Mouse (Mus musculus) urinary bladder, postnatal 4 days (tissue): ENCODE data around the gene Slc39a3.
A peak's percentile ranks its signal among the peaks of the same experiment; 100 is the strongest.
"Not testable (repeated sequence)": the region's sequence is repeated elsewhere in the genome, so short reads cannot be mapped to it uniquely, and the experiment has no call there.

Experiments used
- DNase-seq, 2 experiments: peaks; one replicate each; pipeline ENCODE4 v3.0.0; 2021 to 2022; ENCODE audit warnings: low spot score in 2 of 2

Gene Slc39a3

DNA sequence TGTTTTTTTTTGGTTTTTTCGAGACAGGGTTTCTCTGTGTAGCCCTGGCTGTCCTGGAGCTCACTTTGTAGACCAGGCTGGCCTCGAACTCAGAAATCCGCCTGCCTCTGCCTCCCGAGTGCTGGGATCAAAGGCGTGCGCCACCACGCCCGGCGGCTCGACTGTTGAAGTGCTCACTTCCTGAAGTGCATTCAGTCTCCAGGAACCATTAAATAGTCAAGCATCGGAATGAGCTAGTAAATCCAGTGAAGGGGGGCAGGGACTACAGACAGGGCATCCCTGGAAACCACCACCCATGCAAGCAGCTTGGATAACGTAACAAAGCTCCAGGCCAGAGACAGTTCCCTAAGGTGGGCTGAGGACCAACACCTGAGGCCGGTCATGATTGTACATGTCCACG lies 8.0 kb upstream of the Slc39a3 start:
- DNase-seq, result not testable (repeated sequence)

DNA sequence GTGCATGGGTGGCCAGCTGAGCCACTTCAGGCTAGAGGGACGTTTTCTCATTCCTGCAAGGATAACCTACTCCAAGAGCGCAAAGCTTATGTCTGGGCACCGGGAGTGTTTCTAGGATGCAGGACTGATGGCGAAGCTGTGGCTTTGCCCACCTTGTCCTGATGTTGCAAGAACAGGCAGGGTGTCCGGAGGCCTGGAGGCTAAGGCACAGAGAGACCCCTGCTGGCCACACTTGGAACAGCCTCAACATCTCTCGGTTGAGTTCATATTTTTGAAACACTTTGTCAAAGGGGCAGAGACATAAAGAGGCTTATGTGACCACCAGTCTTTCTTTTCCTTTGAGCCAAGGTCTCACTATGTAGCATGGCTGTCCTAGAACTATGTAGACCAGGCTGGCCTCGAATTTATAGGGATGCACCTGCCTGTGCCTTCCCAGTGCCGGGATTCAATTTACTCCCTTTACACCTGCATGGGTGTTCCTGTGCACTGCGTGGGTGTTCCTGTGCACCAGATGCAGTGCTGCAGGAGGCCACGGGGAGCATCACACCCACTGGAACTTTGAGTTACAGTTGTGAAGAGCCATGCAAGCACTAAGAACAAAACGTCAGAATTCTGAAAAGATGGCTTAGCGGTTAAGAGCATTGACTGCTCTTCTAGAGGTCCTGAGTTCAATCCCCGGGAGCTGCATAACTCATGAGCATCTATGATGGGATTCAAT lies 4.4 kb upstream of the Slc39a3 start:
- peak; percentile 41 to 72 for DNase-seq

DNA sequence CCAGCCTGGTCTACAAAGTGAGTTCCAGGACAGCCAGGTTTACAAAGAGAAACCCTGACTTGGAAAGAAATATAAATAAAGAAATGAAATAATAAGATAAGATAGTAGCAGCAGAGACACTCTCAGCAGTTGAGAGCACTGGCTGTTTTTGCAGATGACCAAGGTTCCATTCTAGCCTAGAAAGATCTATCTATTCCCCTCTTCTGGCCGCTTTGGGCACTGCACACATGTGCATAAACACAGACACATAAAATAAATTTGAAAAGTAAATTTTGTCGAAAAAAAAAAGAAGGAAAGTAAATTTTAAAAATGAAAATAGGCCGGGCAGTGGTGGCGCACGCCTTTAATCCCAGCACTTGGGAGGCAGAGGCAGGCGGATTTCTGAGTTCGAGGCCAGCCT lies 975 bp downstream of the Slc39a3 start:
- no peak for DNase-seq

DNA sequence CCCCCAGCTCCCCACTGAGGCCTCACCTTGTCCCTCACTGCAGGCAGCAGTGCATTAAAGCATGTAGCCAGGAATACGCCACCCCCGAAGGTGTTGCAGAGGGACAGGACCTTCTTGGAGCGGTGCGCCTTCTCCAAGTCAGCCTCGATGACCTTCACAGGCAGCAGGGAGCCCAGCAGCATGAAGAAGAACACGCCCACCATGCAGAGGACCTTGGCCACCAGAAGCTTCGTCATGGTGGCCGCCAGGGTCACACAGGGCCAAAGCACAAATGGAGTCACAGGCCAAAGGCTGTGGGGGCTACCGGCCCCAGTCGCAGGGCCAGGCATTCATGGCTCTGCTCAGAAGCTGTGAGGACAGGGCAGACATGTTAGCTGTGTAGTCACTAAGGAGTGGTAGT lies 3.6 kb downstream of the Slc39a3 start:
- DNase-seq, result no peak

DNA sequence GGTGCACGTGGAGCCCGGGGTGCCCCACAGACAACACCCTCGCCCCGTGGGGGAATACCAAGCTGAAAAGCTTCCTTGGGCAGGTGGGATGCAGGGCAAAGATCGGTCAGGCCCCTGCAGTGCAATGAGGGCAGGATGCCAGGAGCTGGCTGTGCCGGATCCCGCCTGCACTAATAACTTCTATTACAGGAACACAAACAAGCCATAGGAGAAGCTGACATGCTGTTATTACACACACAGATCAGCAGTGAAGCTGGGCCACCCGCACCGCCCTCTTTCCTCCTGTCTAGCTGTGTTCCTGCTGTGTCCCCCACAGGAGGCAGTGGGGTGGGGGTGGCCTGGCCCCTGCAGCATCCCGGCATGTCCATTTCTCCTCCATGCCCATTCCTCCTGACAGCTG lies 8.2 kb downstream of the Slc39a3 start:
- DNase-seq, result no peak

DNA sequence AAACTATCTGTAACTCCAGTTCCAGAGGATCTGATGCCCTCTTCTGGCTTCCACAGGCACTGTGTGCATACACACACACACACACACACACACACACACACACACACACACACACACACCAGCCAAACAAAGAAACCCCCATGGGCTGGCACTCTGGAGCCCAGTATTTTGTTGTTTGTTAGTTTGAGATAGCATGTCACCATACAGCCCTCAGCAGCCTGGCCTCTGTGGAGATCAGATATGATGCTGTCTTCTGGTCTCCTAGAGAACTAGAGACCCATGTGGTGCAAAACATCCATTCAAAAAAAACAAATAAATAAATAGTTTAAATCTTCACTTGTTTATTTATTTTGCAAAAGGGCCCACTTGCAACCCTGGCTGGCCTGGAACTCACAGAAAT lies 9.0 kb downstream of the Slc39a3 start:
- DNase-seq, result no peak

DNA sequence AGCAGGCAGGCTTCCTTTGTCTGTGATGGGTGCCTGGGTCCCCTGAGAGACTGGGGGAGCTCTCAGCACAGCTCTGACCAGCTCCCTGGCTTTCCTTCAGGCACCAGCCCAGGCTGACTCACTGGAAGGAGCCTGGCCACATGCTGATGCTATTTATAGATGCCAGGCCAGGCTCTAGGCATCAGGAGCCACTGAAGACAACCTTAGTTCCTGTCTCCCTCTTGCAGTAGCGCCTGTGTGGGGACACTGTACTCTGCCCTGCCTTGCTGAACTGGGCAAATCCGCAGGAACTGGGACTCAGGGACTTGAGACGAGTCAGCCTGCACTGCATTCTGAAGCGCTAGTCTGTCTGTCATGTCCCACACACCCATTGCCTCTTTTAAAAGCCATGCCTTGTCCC lies 9.9 kb downstream of the Slc39a3 start:
- no peak for DNase-seq

DNA sequence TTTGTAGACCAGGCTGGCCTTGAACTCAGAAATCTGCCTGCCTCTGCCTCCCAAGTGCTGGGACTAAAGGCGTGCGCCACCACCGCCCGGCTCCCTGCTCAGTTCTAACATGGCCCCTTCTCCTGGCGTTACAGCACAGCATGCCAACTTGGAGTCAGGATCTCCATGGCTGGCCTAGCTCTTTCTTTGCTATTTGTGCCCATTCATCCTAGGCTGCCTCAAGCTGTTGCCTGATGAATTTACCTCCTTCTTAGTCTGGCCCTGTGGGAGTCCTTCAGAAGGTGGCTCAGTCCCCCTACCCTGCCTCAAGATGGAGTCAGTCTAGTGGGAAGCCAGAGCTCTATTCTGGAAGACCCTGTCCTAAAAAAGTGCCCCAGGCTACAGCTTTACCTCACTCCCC lies 10.4 kb downstream of the Slc39a3 start:
- DNase-seq, result no peak

DNA sequence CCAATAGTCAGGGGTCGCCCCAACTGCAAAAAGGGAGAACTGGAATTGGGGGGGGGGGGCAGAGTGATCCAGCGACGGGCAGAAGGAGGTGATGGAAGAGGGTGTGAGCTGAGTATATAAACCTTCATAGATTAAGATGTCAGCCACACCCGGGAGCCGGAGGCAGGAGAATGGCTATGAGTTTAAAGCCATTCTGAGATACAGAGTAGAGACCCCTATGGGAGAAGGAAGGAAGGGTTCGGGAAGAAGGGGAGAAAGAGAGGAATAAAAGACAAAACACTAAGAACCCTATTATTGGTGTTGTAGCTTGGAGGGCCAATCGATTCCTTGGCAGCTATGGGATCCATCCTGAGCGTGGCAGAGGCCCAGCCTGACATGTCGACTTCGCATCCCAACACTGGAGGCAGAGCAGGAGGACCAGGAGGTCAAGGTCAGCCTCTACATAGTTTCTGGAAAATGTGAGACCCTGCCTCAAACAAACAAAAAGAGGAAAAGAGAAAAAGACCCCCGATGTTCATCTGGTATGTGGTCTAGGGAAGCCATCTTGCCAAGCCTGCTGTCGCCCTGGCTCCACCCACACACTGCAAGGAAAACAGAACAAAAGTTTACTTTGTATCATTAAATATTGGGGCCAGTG lies 11.5 kb downstream of the Slc39a3 start, which contains the start of gene Diras1:
Diras1 (minus strand) TSS at position 24 of the 637 bp plus-strand sequence.
- DNase-seq, result no peak

DNA sequence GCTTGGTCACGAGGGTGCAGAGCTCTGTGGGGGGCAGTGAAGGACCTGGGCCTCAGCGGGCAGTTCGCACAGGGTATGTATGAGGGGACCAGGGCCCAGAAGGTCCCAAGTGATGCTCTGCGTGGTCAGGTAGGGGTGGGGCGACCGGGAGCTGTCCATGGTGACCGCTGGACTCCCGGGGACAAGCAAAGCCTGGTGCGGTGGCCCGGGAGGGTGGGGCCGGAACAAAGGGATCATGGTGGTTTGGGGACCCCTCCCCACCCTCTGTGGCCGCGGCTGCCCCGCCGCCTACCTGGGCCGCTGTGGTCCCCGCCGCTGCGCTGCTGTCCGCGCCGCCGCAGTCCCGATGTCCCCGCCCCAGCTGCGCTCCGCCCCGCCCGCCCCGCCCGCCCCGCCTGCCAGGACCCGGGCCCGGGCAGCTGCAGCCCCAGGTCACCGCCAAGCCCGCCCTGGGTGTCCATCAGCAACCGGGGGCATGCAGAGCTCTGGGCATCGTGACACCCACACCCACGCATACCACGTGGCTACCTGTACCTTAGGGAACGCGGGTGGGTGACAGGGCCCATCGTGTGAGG lies 12.1 kb downstream of the Slc39a3 start:
- no peak for DNase-seq

DNA sequence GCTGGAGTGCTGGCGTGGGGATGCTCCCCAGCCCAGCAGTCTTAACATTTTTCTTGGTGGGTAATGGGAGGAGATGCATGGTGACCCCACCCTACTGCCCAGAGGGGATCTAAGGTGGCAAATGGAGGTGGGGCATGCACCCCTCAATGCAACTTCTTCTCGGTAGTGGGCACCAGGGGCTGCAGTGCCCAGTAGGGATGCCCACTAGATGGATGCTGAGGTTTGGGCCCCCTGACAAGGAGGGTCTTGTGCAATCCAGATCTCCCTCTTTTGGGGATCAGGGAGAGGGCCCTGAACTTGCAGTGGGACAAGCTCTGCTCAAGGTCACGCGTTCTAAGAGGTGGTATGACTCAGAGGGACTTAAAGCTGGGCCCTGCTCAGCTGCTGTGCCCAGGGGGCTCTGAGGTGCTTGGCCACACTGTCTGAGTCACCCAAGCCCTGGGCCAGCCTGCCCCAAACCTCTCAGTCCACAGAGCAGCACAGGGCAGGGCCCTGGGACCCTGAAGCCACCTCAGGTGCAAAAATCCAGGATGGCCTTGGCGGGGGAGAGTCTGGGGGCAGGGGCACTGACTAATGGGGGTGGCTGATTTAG lies 12.8 kb downstream of the Slc39a3 start:
- no peak for DNase-seq

DNA sequence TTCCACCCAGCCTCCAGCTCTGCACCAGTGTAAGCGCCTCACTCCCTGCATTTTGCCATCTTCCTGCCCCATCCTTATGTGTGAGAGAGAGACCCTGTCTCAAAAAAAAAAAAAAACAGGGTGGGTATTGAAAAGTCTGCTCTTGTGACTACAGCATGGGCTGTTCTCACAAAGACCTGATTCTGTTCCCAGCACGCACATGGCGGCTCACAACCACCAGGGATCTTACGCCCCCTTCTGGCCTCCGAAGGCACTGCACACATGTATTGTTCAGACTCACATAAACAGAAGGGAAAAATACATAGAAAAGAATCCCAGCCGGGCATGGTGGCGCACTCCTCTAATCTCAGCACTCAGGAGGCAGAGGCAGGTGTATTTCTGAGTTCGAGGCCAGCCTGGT lies 14.5 kb downstream of the Slc39a3 start:
- DNase-seq, result no peak

DNA sequence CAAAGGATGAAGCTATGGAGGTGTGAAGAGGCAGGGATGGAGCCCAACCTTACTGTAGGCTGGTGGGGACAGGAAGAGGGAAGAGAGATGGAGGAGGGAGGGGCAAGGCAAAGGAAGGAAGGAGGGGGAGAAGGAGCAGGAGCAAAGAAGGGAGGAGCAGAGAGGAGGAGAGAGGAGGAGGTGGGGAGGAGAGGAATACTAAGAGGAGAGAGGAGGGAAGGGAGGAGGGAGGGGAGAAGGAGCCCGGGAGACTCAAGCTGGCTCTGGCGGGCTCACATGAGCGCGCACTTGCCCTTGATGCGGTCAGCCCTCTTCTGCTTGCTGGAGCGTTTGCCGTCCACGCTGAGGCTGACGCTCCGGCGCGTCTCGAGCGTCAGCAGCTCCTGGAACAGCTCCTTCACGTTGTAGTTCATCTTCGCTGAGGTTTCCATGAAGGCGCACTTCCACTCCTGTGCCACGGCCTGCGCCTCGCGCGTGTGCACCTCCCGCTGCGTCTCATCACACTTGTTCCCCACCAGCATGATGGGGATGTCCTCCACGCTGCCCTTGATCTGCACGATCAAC lies 15.6 kb downstream of the Slc39a3 start:
- no peak for DNase-seq

DNA sequence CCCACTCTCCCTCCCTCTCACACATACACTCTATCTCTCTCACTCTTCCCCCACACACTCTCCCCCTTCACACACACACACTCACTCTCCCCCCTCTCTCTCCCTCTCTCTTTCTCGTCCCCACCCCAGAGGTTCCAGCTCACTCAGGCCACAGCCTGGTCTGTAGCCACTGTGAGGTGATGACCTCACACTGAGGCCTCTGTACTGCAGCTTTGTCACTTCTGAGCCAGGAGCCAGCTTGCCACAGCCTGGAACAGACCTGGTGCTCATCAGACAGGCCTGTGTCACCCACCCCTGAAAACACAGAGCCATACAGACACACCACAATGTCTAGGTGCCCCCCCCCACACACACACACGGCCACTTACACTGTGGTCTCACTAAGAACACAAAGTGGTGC lies 17.0 kb downstream of the Slc39a3 start:
- DNase-seq, result no peak

DNA sequence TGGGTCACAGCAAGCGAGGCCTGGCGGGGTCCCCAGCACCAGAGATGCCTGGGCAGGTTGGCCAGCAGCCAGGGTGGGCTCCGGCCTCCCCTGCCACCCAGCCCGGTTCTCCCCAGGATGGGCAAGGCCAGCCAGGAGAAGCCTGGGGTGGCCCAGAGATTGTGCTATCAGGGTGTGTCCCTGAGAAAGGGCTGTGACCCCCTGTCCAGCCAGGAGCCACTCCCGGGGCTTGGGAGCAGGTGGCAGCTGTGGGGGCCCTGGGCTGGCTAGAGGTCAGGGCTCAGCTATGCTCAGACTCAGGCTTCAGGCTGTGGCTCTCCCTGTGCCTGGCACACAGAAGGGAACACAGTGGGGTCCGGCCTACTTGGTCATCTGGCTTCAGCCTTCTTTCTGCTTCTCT lies 17.5 kb downstream of the Slc39a3 start:
- DNase-seq, result no peak

DNA sequence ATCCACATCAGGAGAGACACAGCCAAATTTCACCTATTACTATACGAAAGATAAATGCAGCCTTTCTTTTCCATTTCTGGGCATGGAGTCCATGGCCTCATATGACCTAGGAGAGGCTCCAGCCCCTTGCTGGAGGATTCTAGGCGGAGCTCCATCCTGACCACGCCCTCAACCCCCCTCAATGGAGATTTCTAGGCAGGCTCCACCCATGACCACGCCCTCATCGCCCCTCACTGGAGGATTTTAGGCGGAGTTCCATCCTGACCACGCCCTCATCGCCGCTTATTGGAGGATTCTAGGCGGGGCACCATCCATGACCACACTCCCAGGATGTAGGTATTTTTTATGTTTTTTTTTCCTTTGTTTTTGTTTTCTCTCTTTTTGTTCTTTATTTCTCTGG lies 18.9 kb downstream of the Slc39a3 start:
- no peak for DNase-seq

DNA sequence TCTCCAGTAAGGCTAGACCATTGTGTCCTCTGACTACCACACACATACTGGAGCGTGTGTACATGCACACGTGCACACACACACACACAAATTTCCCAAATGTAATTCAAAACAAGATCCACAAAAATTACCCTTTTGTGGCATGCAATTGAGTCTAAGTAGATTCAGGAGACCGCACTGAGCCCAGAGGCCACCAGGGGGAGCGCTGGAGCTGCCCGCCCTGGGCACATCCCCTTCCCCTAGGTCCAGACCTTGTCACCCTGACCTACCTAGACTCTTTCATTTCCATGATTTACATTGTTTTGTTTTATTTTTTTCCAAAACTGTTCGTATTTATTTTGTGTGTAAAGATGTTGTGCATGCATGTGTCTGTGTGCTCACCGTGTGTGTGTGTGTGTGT lies 20.6 kb downstream of the Slc39a3 start:
- no peak for DNase-seq

DNA sequence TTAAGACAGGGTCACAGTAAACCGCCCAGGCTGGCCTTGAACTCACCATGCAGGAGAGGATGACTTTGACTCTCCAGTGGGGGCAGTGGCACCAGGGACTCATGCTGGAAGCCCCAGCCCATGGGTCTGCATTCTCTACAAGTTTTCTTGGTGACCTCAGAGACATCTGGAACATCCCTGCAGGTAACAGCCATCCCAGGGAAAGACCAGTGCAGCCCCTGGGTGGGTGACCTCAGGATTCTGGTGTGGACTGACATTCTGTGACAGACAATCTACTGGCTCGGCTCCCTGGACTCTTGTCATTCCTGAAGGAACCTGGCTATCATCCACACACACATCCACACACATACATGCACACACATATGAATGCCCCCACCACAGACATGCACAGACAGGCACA lies 21.6 kb downstream of the Slc39a3 start:
- no peak for DNase-seq

DNA sequence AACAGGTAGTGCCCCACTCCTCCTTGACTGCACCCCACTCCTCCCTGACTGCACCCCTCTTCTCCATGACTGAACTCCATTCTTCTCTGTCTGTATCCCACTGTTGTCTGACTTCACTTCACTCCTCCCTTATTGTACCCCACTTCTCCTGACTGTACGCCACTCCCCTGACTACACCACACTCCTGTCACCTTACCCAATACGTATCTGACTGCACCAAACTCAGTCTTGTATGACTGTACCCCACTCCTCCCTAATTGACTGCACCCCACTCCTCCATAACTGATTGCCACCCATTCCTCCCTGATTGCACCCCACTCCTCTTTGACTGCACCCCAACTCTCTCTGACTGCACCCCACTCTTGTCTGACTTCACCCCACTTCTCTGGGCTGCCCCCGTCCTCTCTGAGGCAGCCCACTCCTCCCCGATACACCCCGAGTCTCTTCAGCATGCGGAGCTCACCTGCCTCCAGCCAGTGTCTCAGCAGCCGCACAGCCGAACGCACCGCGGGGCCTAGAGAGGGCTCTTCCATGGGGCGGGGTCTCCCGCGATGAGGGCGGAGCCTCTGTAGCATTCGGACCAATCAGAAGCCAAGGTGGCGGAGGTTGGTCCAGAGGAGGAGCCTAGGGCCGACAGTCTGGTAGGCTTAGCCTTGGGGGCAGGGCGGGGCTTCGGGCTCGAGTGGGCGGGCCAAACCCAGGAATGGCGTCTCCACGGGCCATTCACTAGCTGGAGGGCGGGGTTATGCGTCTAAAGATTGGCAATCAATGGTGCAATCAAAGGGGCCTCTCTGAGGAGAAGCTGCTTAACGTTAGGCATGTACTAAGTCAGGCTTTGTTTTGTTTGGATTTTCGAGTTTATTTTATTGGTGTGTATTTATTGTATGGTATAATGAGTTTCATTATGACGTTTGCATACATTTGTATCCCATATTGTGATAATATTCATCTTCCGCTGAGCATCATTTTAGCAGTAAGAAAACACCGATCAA lies 22.5 kb downstream of the Slc39a3 start, which contains the start of gene Gng7:
Gng7 (minus strand) TSS at position 553 of the 992 bp plus-strand sequence.
- peak; percentile 95 to 97 for DNase-seq

DNA sequence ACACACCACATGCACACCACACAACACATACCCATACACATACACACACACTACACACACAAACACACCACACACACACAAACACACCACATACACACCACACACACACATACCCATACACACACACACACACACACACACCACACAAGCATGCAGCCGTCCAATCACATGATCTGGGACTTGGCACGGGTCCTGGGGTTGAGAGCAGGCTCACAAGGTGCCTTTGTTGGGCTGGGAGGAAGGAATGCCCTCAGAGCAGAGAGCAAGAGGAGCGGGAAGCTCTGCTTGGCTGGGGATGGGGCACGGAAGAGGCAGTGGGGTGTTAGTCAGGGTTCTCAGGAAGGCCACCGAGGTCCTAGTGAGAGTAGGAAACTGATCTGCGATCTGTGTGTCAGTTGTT lies 26.4 kb downstream of the Slc39a3 start:
- DNase-seq, result no peak

DNA sequence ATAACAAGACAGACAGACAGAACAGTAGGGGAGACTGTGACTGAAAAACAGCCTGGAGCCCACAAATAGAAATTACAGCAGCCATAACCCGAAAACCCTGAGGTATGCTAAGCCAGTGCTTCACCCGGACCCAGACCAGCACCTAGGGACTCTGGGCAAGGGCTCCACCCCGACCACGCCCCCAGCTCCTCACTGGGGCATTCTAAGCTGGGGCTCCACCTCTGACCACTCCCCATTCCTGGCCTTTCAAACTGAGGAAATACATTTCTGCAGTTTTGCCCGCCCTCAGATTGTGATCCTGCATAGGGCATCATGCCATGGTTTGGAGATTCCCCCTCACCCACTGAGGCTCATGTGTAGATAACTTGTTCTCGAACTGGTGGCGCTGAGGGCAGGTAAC lies 30.0 kb downstream of the Slc39a3 start:
- no peak for DNase-seq
